Mouse (Mus musculus) CH12.LX (cell line): ENCODE measurements at regions not wholly inside any gene's neighbourhood (a gene's known extent, or its start where the extent isn't known, plus 50 kb on each side); places are given as distances from the start of the nearest gene placed in this dataset.
A peak's percentile ranks its signal among the peaks of the same experiment; 100 is the strongest.

Experiments
- DNase-seq: peaks from one replicate; pipeline ENCODE4 v3.0.0-alpha.2; 2013; ENCODE audit errors: extremely low read depth
- H3K27ac ChIP-seq: 2 replicates; pipeline ENCODE4 v1.5.1; 2012; ENCODE audit warnings: low read depth, mild to moderate bottlenecking, control low read depth, moderate library complexity; ENCODE audit not compliant: insufficient read depth
- H3K27me3 ChIP-seq: replicated peaks from 2 replicates; pipeline ENCODE3; 2012; ENCODE audit warnings: inconsistent platforms
- H3K36me3 ChIP-seq, 2 experiments: replicated peaks in 1 of 2; 2 replicates each; pipeline versions ENCODE3 to v1.6.1; 2012; ENCODE audit warnings: inconsistent platforms in 1 of 2, low read length in 1 of 2, mild to moderate bottlenecking in 1 of 2, mixed read lengths in 1 of 2, moderate library complexity in 1 of 2; ENCODE audit not compliant: control insufficient read depth in 1 of 2, insufficient read depth in 1 of 2
- H3K4me1 ChIP-seq, 2 experiments: 2 replicates each; pipeline ENCODE4 v1.6.1; 2012; ENCODE audit warnings: inconsistent platforms in 1 of 2, moderate library complexity in 1 of 2; ENCODE audit not compliant: insufficient read depth in 2 of 2, control insufficient read depth in 1 of 2
- H3K4me2 ChIP-seq: 2 replicates; pipeline ENCODE4 v1.6.1; 2012; ENCODE audit warnings: low read depth, mild to moderate bottlenecking, control low read depth; ENCODE audit not compliant: poor library complexity, insufficient read depth, severe bottlenecking
- H3K4me3 ChIP-seq, 3 experiments: fragments of 150-350 bp in 1 of 3; sonication (generic) in 1 of 3; replicated peaks in 1 of 3; 2 replicates each; pipeline versions ENCODE3 to v1.5.1; 2011 to 2012; ENCODE audit warnings: low read depth in 2 of 3, low read length in 2 of 3, mild to moderate bottlenecking in 2 of 3, moderate library complexity in 2 of 3, control low read depth in 1 of 3, improper control_type of control experiment in 1 of 3, inconsistent platforms in 1 of 3, mixed read lengths in 1 of 3; ENCODE audit not compliant: poor library complexity in 1 of 3
- H3K79me2 ChIP-seq: replicated peaks from 2 replicates; pipeline ENCODE4 v1.6.1; 2012; ENCODE audit warnings: mild to moderate bottlenecking, moderate library complexity; ENCODE audit not compliant: control insufficient read depth, poor library complexity, insufficient read depth, severe bottlenecking; ENCODE audit errors: extremely low read depth
- H3K9ac ChIP-seq: 2 replicates; pipeline ENCODE4 v1.6.1; 2012; ENCODE audit warnings: low read depth, mild to moderate bottlenecking, control low read depth, moderate library complexity; ENCODE audit not compliant: insufficient read depth
- H3K9me3 ChIP-seq: replicated peaks from 2 replicates; pipeline ENCODE3; 2012; ENCODE audit warnings: low read length, inconsistent platforms, mixed read lengths
- BHLHE40 ChIP-seq: IDR thresholded peaks from 2 replicates; pipeline ENCODE4 v1.6.1; 2011; ENCODE audit warnings: mild to moderate bottlenecking, low read depth, low read length, improper control_type of control experiment
- CHD1 ChIP-seq: IDR thresholded peaks from 2 replicates; pipeline ENCODE4 v1.6.1; 2012; ENCODE audit warnings: low read depth, low read length, improper control_type of control experiment, inconsistent platforms
- CHD2 ChIP-seq: IDR thresholded peaks from 2 replicates; pipeline ENCODE4 v1.6.1; 2011; ENCODE audit warnings: low read length, improper control_type of control experiment
- CTCF ChIP-seq, 2 experiments: IDR thresholded peaks in 1 of 2; conservative IDR thresholded peaks in 1 of 2; 2 replicates each; pipeline ENCODE4 v1.5.1; 2011 to 2012; ENCODE audit warnings: low read depth in 2 of 2, low read length in 2 of 2, improper control_type of control experiment in 1 of 2, inconsistent platforms in 1 of 2, mild to moderate bottlenecking in 1 of 2, moderate library complexity in 1 of 2
- E2F4 ChIP-seq: IDR thresholded peaks from 2 replicates; pipeline ENCODE4 v1.6.1; 2011; ENCODE audit warnings: low read depth, low read length, improper control_type of control experiment; ENCODE audit not compliant: insufficient replicate concordance
- ELF1 ChIP-seq: IDR thresholded peaks from 2 replicates; pipeline ENCODE4 v1.6.1; 2014; ENCODE audit warnings: low read depth, mild to moderate bottlenecking, inconsistent platforms, low read length, improper control_type of control experiment
- EP300 ChIP-seq: IDR thresholded peaks from 2 replicates; pipeline ENCODE4 v1.6.1; 2011; ENCODE audit warnings: low read length, improper control_type of control experiment
- ETS1 ChIP-seq: conservative IDR thresholded peaks from 2 replicates; pipeline ENCODE4 v1.6.1; 2012; ENCODE audit warnings: low read depth, mild to moderate bottlenecking, inconsistent platforms, low read length, improper control_type of control experiment, moderate library complexity
- GABPA ChIP-seq: IDR thresholded peaks from 2 replicates; pipeline ENCODE4 v1.6.1; 2012; ENCODE audit warnings: low read depth, low read length, improper control_type of control experiment, inconsistent platforms; ENCODE audit not compliant: insufficient replicate concordance
- HCFC1 ChIP-seq: IDR thresholded peaks from 2 replicates; pipeline ENCODE4 v1.6.1; 2012; ENCODE audit warnings: low read depth, mild to moderate bottlenecking, inconsistent platforms, low read length, improper control_type of control experiment
- IRF4 ChIP-seq: IDR thresholded peaks from 2 replicates; pipeline ENCODE4 v1.6.1; 2014; ENCODE audit warnings: low read depth, mild to moderate bottlenecking, inconsistent platforms, low read length, improper control_type of control experiment
- JUN ChIP-seq: IDR thresholded peaks from 2 replicates; pipeline ENCODE4 v1.6.1; 2011; ENCODE audit warnings: low read depth, mild to moderate bottlenecking, low read length, improper control_type of control experiment, moderate library complexity; ENCODE audit not compliant: insufficient read depth
- JUND ChIP-seq: conservative IDR thresholded peaks from 2 replicates; pipeline ENCODE4 v1.6.1; 2011; ENCODE audit warnings: low read depth, low read length, improper control_type of control experiment
- KAT2A ChIP-seq: IDR thresholded peaks from 2 replicates; pipeline ENCODE4 v1.6.1; 2012; ENCODE audit warnings: low read length, improper control_type of control experiment, inconsistent platforms; ENCODE audit not compliant: insufficient replicate concordance
- MAFK ChIP-seq: IDR thresholded peaks from 2 replicates; pipeline ENCODE4 v1.6.1; 2011; ENCODE audit warnings: low read length, improper control_type of control experiment; ENCODE audit not compliant: insufficient replicate concordance
- MAX ChIP-seq: IDR thresholded peaks from 2 replicates; pipeline ENCODE4 v1.6.1; 2011; ENCODE audit warnings: low read length, improper control_type of control experiment
- MAZ ChIP-seq: IDR thresholded peaks from 2 replicates; pipeline ENCODE4 v1.6.1; 2012; ENCODE audit warnings: low read depth, mild to moderate bottlenecking, inconsistent platforms, low read length, improper control_type of control experiment, moderate library complexity
- MEF2A ChIP-seq: IDR thresholded peaks from 2 replicates; pipeline ENCODE4 v1.6.1; 2014; ENCODE audit warnings: low read depth, mild to moderate bottlenecking, inconsistent platforms, low read length, improper control_type of control experiment, borderline replicate concordance
- MXI1 ChIP-seq: IDR thresholded peaks from 2 replicates; pipeline ENCODE4 v1.6.1; 2011; ENCODE audit warnings: mild to moderate bottlenecking, low read depth, low read length, improper control_type of control experiment
- MYC ChIP-seq: IDR thresholded peaks from 2 replicates; pipeline ENCODE4 v1.6.1; 2011; ENCODE audit warnings: low read depth, mild to moderate bottlenecking, improper control_type of control experiment, low read length
- NELFE ChIP-seq: IDR thresholded peaks from 2 replicates; pipeline ENCODE4 v1.6.1; 2011; ENCODE audit warnings: low read depth, low read length, improper control_type of control experiment
- NRF1 ChIP-seq: IDR thresholded peaks from 2 replicates; pipeline ENCODE4 v1.6.1; 2014; ENCODE audit warnings: low read depth, mild to moderate bottlenecking, inconsistent platforms, low read length, improper control_type of control experiment, moderate library complexity
- PAX5 ChIP-seq: IDR thresholded peaks from 2 replicates; pipeline ENCODE4 v1.6.1; 2012; ENCODE audit warnings: low read length, inconsistent platforms, mixed read lengths
- POLR2A ChIP-seq: IDR thresholded peaks from 2 replicates; pipeline ENCODE4 v1.6.1; 2011; ENCODE audit warnings: low read depth, mild to moderate bottlenecking, improper control_type of control experiment, low read length
- POLR2AphosphoS2 ChIP-seq: IDR thresholded peaks from 2 replicates; pipeline ENCODE4 v1.6.1; 2011; ENCODE audit warnings: low read depth, low read length, improper control_type of control experiment
- RAD21 ChIP-seq: IDR thresholded peaks from 2 replicates; pipeline ENCODE4 v1.6.1; 2011; ENCODE audit warnings: low read depth, mild to moderate bottlenecking, low read length, improper control_type of control experiment, moderate library complexity
- RCOR1 ChIP-seq: conservative IDR thresholded peaks from 2 replicates; pipeline ENCODE4 v1.6.1; 2012; ENCODE audit warnings: low read depth, mild to moderate bottlenecking, inconsistent platforms, low read length, improper control_type of control experiment
- SIN3A ChIP-seq: IDR thresholded peaks from 2 replicates; pipeline ENCODE4 v1.6.1; 2012; ENCODE audit warnings: low read length, improper control_type of control experiment, inconsistent platforms
- TBP ChIP-seq: conservative IDR thresholded peaks from 2 replicates; pipeline ENCODE4 v1.6.1; 2011; ENCODE audit warnings: low read depth, low read length, improper control_type of control experiment
- TCF12 ChIP-seq: IDR thresholded peaks from 2 replicates; pipeline ENCODE4 v1.6.1; 2014; ENCODE audit warnings: low read depth, mild to moderate bottlenecking, inconsistent platforms, low read length, improper control_type of control experiment
- UBTF ChIP-seq: IDR thresholded peaks from 2 replicates; pipeline ENCODE4 v1.6.1; 2012; ENCODE audit warnings: low read depth, mild to moderate bottlenecking, inconsistent platforms, low read length, improper control_type of control experiment, moderate library complexity
- USF1 ChIP-seq: IDR thresholded peaks from 2 replicates; pipeline ENCODE4 v1.6.1; 2014; ENCODE audit warnings: low read depth, mild to moderate bottlenecking, inconsistent platforms, low read length, improper control_type of control experiment
- USF2 ChIP-seq: conservative IDR thresholded peaks from 2 replicates; pipeline ENCODE4 v1.6.1; 2011; ENCODE audit warnings: low read depth, low read length, improper control_type of control experiment
- ZC3H11A ChIP-seq: IDR thresholded peaks from 2 replicates; pipeline ENCODE4 v1.6.1; 2012; ENCODE audit warnings: low read depth, mild to moderate bottlenecking, inconsistent platforms, low read length, improper control_type of control experiment
- ZKSCAN1 ChIP-seq: IDR thresholded peaks from 2 replicates; pipeline ENCODE4 v1.6.1; 2012; ENCODE audit warnings: low read depth, inconsistent platforms, low read length, improper control_type of control experiment, borderline replicate concordance
- ZMIZ1 ChIP-seq: IDR thresholded peaks from 2 replicates; pipeline ENCODE4 v1.6.1; 2012; ENCODE audit warnings: low read depth, mild to moderate bottlenecking, inconsistent platforms, low read length, improper control_type of control experiment
- ZNF384 ChIP-seq: IDR thresholded peaks from 2 replicates; pipeline ENCODE4 v1.6.1; 2012; ENCODE audit warnings: low read depth, low read length, improper control_type of control experiment, inconsistent platforms
- dilution Hi-C: fragments of 300-500 bp; cut with MboI; formaldehyde crosslinking; loops from 2 replicates; pipeline ENCODE4 v1.14.3; 2020; ENCODE audit warnings: low sequenced_read_pairs; ENCODE audit not compliant: extremely low pct_unique_long_range_greater_than_20kb, extremely low pct_ligation_motif_present
- in situ Hi-C: fragments of 300-500 bp; cut with MboI; formaldehyde crosslinking; loops from 3 replicates; pipeline ENCODE4 v1.14.3; 2019; ENCODE audit warnings: low sequenced_read_pairs, low pct_ligation_motif_present, low pct_unique_long_range_greater_than_20kb, mixed read lengths

DNA sequence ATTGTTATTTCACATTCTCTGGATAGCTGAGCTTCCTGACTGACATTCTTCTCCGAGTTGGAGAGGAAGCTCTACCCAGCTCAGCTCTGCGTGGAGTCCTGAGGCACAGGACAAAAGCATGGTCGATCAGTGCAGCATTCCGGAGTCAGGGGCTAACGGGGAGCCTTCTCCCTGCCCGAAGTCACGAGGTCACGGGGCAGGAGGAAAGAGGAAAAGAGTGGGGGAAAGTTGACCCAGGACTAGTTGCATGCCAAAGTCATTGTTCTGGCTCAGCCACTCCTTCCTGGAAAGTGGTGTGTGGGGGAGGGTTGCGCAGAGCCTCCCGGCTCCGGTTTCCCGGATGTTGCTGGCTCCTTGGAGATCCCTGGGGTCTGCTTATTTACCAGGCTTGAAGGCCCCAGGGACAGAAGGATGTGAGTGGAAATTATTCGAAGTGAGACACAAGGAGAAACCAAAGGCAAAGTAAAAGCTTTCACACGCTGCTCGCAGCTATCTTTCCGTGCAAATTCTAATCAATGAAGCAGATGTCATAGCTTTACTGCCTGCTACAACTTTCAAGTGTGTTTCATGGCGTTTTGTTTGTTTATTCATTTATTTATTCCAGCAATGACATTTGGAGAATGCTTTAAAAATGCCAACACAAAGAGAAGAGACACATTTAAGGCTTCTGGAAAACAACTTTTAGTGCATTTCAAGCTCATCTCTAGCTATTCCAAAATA is 221.8 kb downstream of the Fam43a start:
- Histone ChIP-seq H3K4me3 (peak overlapping the region in 1 of 3 experiments; percentile 17), H3K9me3 (no peaks in the 10 kb centered on the region), H3K27ac (peak overlapping the region; percentile 85), H3K9ac (peak overlapping the region; percentile 4; the same call in 1 of the 2 replicates), H3K79me2 (no peaks in the 10 kb centered on the region), H3K4me2 (peak overlapping the region; percentile 9; the same call in 1 of the 2 replicates), H3K27me3 (no peaks in the 10 kb centered on the region), H3K36me3 (no peaks in the 10 kb centered on the region), H3K4me1 (peaks cover 30 to 71% of the 10 kb centered on the region in 2 experiments)
- TF ChIP-seq KAT2A (no peak), JUND (no peak), ZNF384 (no peak), MXI1 (peak; percentile 40; the same call in 1 of the 2 replicates), ZMIZ1 (no peak), IRF4 (no peak; the same call in 1 of the 2 replicates), NELFE (no peak), USF2 (no peak), GABPA (no peak), TBP (0 out of 2 replicates have a peak, but pooled peaks have one; percentile 33), HCFC1 (no peak; the same call in 1 of the 2 replicates), MAZ (no peak), PAX5 (no peak), MEF2A (peak; percentile 47; the same call in 1 of the 2 replicates), NRF1 (no peak), USF1 (peak; percentile 9; the same call in 1 of the 2 replicates), CHD2 (peak; percentile 72), JUN (no peak), POLR2AphosphoS2 (no peak), E2F4 (no peak), MAX (peak; percentile 19; the same call in 1 of the 2 replicates), RCOR1 (no peak), MAFK (no peak), BHLHE40 (peak; percentile 40; the same call in 1 of the 2 replicates), MYC (no peak), RAD21 (no peak), CHD1 (no peak), ETS1 (peak; percentile 23; the same call in 1 of the 2 replicates), TCF12 (peak; percentile 70; the same call in 1 of the 2 replicates), CTCF (conservative IDR thresholded peaks at IDR 0.05 in 1 of 2, IDR thresholded peaks at IDR 0.05 in 1 of 2; ENCODE audit: low read depth in 2 of 2, low read length in 2 of 2) (no peak), UBTF (no peak), ZKSCAN1 (no peak), ZC3H11A (no peak), SIN3A (no peak), ELF1 (peak; percentile 64), POLR2A (no peak; the same call in 1 of the 2 replicates), EP300 (no peak; the same call in 1 of the 2 replicates)
- in situ Hi-C loops, result loop anchor here (10.0 kb wide), 1 partner anchor 113 kb away; no protein-coding TSS in a partner anchor
- dilution Hi-C loops, result no loop called here
- no peak for DNase-seq
